Mouse (Mus musculus) olfactory bulb, adult 2 months (tissue): ENCODE measurements at regions not wholly inside any gene's neighbourhood (a gene's known extent, or its start where the extent isn't known, plus 50 kb on each side); places are given as distances from the start of the nearest gene placed in this dataset.

Source experiments
- CTCF ChIP-seq: fragments of 200-500 bp; IDR thresholded peaks from 2 replicates; pipeline ENCODE4 v1.5.1; 2012; ENCODE audit warnings: low read depth, mild to moderate bottlenecking, low read length, moderate library complexity; ENCODE audit not compliant: insufficient read depth
- POLR2A ChIP-seq: fragments of 200-500 bp; IDR thresholded peaks from 2 replicates; pipeline ENCODE4 v1.6.1; 2012; ENCODE audit warnings: mild to moderate bottlenecking, low read depth, low read length, moderate library complexity; ENCODE audit not compliant: insufficient read depth

DNA sequence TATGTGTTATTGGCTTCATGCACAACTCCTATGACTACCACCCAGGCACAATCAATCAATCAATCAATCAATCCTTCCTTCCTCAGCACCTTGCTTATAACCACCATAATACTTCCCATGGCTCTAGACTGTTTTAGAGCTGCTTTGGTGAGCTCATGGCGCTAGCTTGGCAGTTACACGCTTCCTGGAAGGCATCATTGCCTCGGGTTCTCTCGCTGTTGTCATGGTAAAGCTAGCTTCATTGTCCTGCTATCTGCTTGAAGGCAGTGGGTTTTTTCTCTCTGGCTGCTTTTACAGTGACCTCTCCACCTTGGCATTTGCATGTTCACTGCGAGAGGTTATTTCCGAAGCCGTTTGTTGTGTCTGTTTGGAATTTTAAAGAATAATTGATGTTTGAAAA lies 174.7 kb downstream of the Tmx1 start:
- TF ChIP-seq POLR2A, result no peak
- no peak for TF ChIP-seq CTCF
